Mouse (Mus musculus) ES-E14 (cell line): Measurements from ENCODE around the gene Spsb4. TPM values are rescaled to one million over a fixed set of nuclear protein-coding genes. Genes with fewer than 3 reads are reported as not detected.

Source experiments
- DNase-seq: peaks from one replicate; pipeline ENCODE4 v3.0.0-alpha.2; 2013; ENCODE audit warnings: low read depth, low spot score
- H3K27ac ChIP-seq: 2 replicates; pipeline ENCODE4 v1.5.1; 2012; ENCODE audit warnings: low read depth, mild to moderate bottlenecking, low read length, moderate library complexity, mixed read lengths; ENCODE audit not compliant: poor library complexity, insufficient read depth, severe bottlenecking
- H3K36me3 ChIP-seq: 2 replicates; pipeline ENCODE4 v1.6.1; 2012; ENCODE audit warnings: mild to moderate bottlenecking, low read length, moderate library complexity, mixed read lengths; ENCODE audit not compliant: control insufficient read depth, poor library complexity, insufficient read depth, severe bottlenecking
- H3K4me1 ChIP-seq, 2 experiments: fragments of 150-350 bp in 1 of 2; sonication (generic) in 1 of 2; 2 replicates each; pipeline ENCODE4 v1.6.1; 2012; ENCODE audit warnings: low read length in 2 of 2, mild to moderate bottlenecking in 1 of 2, mixed read lengths in 1 of 2; ENCODE audit not compliant: control insufficient read depth in 2 of 2, insufficient read depth in 2 of 2, poor library complexity in 1 of 2
- H3K4me3 ChIP-seq, 2 experiments: fragments of 150-350 bp in 1 of 2; sonication (generic) in 1 of 2; 2 replicates each; pipeline ENCODE4 v1.5.1; 2012; ENCODE audit warnings: low read length in 2 of 2, low read depth in 1 of 2, mild to moderate bottlenecking in 1 of 2, mixed read lengths in 1 of 2; ENCODE audit not compliant: insufficient read depth in 1 of 2, poor library complexity in 1 of 2, severe bottlenecking in 1 of 2
- H3K9ac ChIP-seq: 2 replicates; pipeline ENCODE4 v1.6.1; 2012; ENCODE audit warnings: low read depth, mild to moderate bottlenecking, low read length, mixed read lengths; ENCODE audit not compliant: poor library complexity, insufficient read depth, severe bottlenecking
- H3K9me3 ChIP-seq: fragments of 150-350 bp; sonication (generic); 2 replicates; pipeline ENCODE4 v1.6.1; 2012; ENCODE audit warnings: low read depth, mild to moderate bottlenecking, low read length; ENCODE audit not compliant: control insufficient read depth, insufficient read depth
- CHD2 ChIP-seq: IDR thresholded peaks from 2 replicates; pipeline ENCODE4 v1.6.1; 2014; ENCODE audit warnings: mild to moderate bottlenecking, low read depth, low read length, inconsistent platforms
- HCFC1 ChIP-seq: IDR thresholded peaks from 2 replicates; pipeline ENCODE4 v1.6.1; 2012; ENCODE audit warnings: low read length, inconsistent platforms, borderline replicate concordance; ENCODE audit not compliant: insufficient read depth
- MAFK ChIP-seq: IDR thresholded peaks from 2 replicates; pipeline ENCODE4 v1.6.1; 2014; ENCODE audit warnings: mild to moderate bottlenecking, low read depth, low read length, inconsistent platforms; ENCODE audit not compliant: insufficient read depth
- ZC3H11A ChIP-seq: IDR thresholded peaks from 2 replicates; pipeline ENCODE4 v1.6.1; 2012; ENCODE audit warnings: low read depth, mild to moderate bottlenecking, inconsistent platforms, low read length, borderline replicate concordance
- ZNF384 ChIP-seq: IDR thresholded peaks from 2 replicates; pipeline ENCODE4 v1.6.1; 2012; ENCODE audit warnings: low read depth, low read length, inconsistent platforms
- in situ Hi-C, 2 experiments: fragments of 600-800 bp; cut with MboI; formaldehyde crosslinking; loops; one replicate each; pipeline ENCODE4 v1.15.1; 2025; ENCODE audit warnings: low sequenced_read_pairs in 2 of 2, inconsistent platforms in 1 of 2; ENCODE audit not compliant: unreplicated experiment in 2 of 2
- total RNA-seq: library from RNA; depleted of rRNA; stranded (reverse); fragments of 300-350 nt; gene quantifications from 2 replicates; pipeline ENCODE4 v1.2.3, GENCODE M21; 2012

The Spsb4 gene
- total RNA-seq, 1 experiment = 1.6 TPM

GRCm38 (mm10) chr9:97001458-97001857 lies 17.2 kb downstream of the Spsb4 start:
- Histone ChIP-seq H3K9ac (no peak overlapping the region), H3K9me3 (no peaks in the 10 kb centered on the region), H3K36me3 (no peaks in the 10 kb centered on the region), H3K27ac (no peak overlapping the region), H3K4me3 (no peak overlapping the region), H3K4me1 (peaks cover 0 to 1% of the 10 kb centered on the region in 2 experiments; a peak in 1 of 4 replicates)
- in situ Hi-C loops = no loop called here
- TF ChIP-seq HCFC1 (no peak), MAFK (no peak)
- DNase-seq = no peak

GRCm38 (mm10) chr9:96995717-96996116 lies 22.9 kb downstream of the Spsb4 start:
- Histone ChIP-seq H3K9ac (no peak overlapping the region), H3K4me3 (peak overlapping the region; percentile 24 to 32; a peak in 2 of 4 replicates), H3K4me1 (no peaks in the 10 kb centered on the region; a peak in 1 of 4 replicates), H3K36me3 (no peaks in the 10 kb centered on the region), H3K9me3 (no peaks in the 10 kb centered on the region), H3K27ac (no peak overlapping the region)
- TF ChIP-seq HCFC1 (no peak), CHD2 (no peak), ZNF384 (no peak)
- no peak for DNase-seq
- in situ Hi-C loops = no loop called here

- H3K36me3 ChIP-seq = no peaks in the 10 kb centered on the region
- no peak overlapping the region for H3K27ac ChIP-seq
- DNase-seq = no peak
- in situ Hi-C loops = no loop called here
- no peak overlapping the region for H3K9ac ChIP-seq
- no peaks in the 10 kb centered on the region for H3K9me3 ChIP-seq
- no peak overlapping the region for H3K4me3 ChIP-seq
- peaks cover under 1 to 2% of the 10 kb centered on the region in 2 experiments; a peak in 1 of 4 replicates for H3K4me1 ChIP-seq
- no peak for TF ChIP-seq CHD2
- no peak for TF ChIP-seq ZNF384
- TF ChIP-seq MAFK = no peak
- no peak for TF ChIP-seq HCFC1
These were observed 23.9 kb downstream of the Spsb4 start for GRCm38 (mm10) chr9:96994733-96995132.

GRCm38 (mm10) chr9:96991118-96991517 lies 27.5 kb downstream of the Spsb4 start:
- Histone ChIP-seq H3K27ac (no peak overlapping the region), H3K4me1 (peaks cover 2 to 3% of the 10 kb centered on the region in 2 experiments; a peak in 1 of 4 replicates), H3K36me3 (no peaks in the 10 kb centered on the region), H3K9me3 (no peaks in the 10 kb centered on the region), H3K4me3 (no peak overlapping the region), H3K9ac (no peak overlapping the region)
- no peak for DNase-seq
- TF ChIP-seq HCFC1 (no peak), ZNF384 (no peak), CHD2 (no peak), ZC3H11A (no peak), MAFK (no peak)
- in situ Hi-C loops = no loop called here

- no peak overlapping the region for H3K27ac ChIP-seq
- in situ Hi-C loops = no loop called here
- no peaks in the 10 kb centered on the region for H3K9me3 ChIP-seq
- H3K36me3 ChIP-seq = no peaks in the 10 kb centered on the region
- no peak overlapping the region for H3K4me3 ChIP-seq
- no peak overlapping the region for H3K9ac ChIP-seq
- TF ChIP-seq HCFC1 (no peak), ZNF384 (peak; percentile 79)
- no peak for DNase-seq
- H3K4me1 ChIP-seq = peaks cover 2 to 3% of the 10 kb centered on the region in 2 experiments; a peak in 1 of 4 replicates
These were observed 29.2 kb downstream of the Spsb4 start for GRCm38 (mm10) chr9:96989389-96989990.
